Mouse (Mus musculus) limb, embryonic 12.5 days (tissue): ENCODE measurements around the gene Zfp982. TPM values are rescaled to one million over a fixed set of nuclear protein-coding genes. Genes with fewer than 3 reads are reported as not detected.

ENCODE experiments used
- polyA plus RNA-seq: library from polyadenylated mRNA; unstranded; fragments of >200 nt; fragmentation: Nextera tagmentation; extraction: Ambion mirVana; gene quantifications from 2 replicates; pipeline ENCODE4 v1.2.1, GENCODE M21; 2016

Gene Zfp982
- polyA plus RNA-seq, 1 experiment from 2014 or later = 13.6 TPM

Other genes starting within 250 kb of the Zfp982 start
- 0.09 TPM in 1 of 2 replicates, not detected in the other for gene Zfp988, start 186.7 kb upstream of the Zfp982 start, polyA plus RNA-seq
- gene Zfp978, start 131.1 kb upstream of the Zfp982 start, polyA plus RNA-seq = 0.26 TPM in 1 of 2 replicates, not detected in the other
- gene Gm16503, start 47.8 kb downstream of the Zfp982 start, polyA plus RNA-seq = 0.92 and 1.1 TPM in 2 replicates
- gene Zfp985, start 60.9 kb downstream of the Zfp982 start, polyA plus RNA-seq = 0.18 and 0.46 TPM in 2 replicates
- 2.5 and 3.1 TPM in 2 replicates for gene Zfp979, start 150.1 kb downstream of the Zfp982 start, polyA plus RNA-seq
- not detected in 2 replicates for gene Zfp534, start 210.1 kb downstream of the Zfp982 start, polyA plus RNA-seq